Mouse (Mus musculus) gastrocnemius, postnatal 4 days (tissue): Measurements from ENCODE around the gene Tmem131. TPM values are rescaled to one million over a fixed set of nuclear protein-coding genes. Genes with fewer than 3 reads are reported as not detected.

Experiments
- DNase-seq, 2 experiments: peaks; one replicate each; pipeline ENCODE4 v3.0.0; 2021 to 2022; ENCODE audit warnings: low spot score in 2 of 2, mixed read lengths in 2 of 2
- total RNA-seq, 2 experiments: library from RNA; stranded (reverse); gene quantifications; 2 replicates each; pipeline ENCODE4 v1.2.3; 2021

Gene Tmem131
- total RNA-seq, 2 experiments from 2014 or later: 77.1 to 88.6 TPM

DNA sequence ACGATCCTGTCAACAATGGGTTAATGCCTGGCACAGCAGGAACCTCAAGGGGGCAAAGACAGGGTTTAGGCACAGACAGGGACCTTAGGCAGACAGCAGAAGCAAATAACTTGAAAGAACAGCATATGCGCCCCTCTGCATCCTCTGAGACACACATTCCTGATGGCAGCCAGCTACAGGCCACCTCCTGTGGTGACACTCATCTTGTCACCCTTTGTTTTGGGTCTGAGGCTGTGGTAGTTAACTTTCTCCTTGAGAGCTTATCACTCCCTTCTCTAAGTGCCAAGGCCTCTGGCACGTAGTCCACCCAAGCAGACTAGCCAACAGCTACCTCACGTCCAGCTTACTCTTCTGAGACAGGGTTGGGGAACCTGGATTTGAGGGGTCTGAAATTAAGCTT is 197.8 kb downstream of the Tmem131 start:
- no peak for DNase-seq

DNA sequence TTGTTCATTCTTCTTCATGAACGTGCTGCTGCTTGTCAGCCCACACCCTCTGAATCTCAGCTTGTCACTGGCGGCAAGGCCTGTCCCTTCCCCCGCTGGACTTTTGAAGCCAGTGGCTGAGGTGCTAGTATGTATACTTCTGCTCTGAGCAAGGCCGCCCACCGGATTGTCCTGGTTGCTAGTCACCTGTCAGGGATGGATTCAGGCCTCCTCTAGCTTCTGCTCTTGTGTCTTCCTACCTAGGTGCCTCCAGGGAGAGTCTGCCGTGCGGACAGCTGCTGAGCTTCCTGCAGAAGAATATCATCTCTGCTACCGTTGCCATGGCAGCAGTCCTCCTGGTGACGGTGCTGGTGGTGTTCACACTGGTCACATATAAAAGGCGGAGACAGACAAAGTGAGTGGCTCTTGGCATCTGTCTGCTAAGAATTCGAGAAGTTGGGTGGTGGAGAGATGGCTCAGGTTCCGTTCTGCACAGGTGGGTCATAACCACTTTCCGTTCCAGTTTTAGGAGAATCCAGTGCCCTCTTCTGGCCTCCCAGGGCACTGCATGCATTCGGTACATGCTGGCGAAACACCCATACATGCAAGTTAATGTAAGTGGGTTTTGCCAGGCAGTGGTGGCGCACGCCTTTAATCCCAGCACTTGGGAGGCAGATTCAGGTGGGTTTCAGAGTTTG is 199.1 kb downstream of the Tmem131 start:
- DNase-seq: peak in 1 of 2 experiments; percentile 48

DNA sequence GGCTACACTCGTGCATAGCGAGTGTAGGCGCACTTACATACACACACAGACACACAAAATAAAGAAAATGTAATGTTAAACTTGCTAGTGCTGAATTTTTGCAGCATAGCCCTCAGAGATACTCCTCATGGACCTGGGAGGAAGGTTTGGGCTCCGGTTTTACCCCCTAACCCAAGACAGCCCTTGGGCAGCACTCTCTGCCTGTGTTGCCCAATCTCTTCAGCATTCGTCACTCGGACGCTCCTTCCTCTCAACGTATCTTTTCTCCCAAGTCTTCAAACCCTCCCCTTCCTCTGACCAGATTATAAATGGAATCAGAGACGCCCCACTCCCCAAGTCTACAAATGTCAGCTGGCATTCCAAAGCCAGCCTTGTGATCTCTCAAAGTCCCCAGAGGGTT is 200.4 kb downstream of the Tmem131 start:
- DNase-seq: no peak

Other genes with a start within 250 kb of the Tmem131 start
- not detected for gene 4933424G06Rik, start 233.5 kb downstream of the Tmem131 start, total RNA-seq
- 100 to 1,000 TPM; 107 to 115 TPM for gene Actr1b, start 229.2 kb downstream of the Tmem131 start, total RNA-seq
- under 1 TPM; 0.21 to 0.49 TPM for gene Zap70, start 181.9 kb downstream of the Tmem131 start, total RNA-seq
- 10 to 100 TPM; 10.4 to 16.7 TPM for gene Vwa3b, start 82.9 kb upstream of the Tmem131 start, total RNA-seq